Comparison of ENCODE assay signal across 8 mouse cellular contexts in genomic region chr7:44997231-44997939, GRCm38 (mm10). TPM values are rescaled to one million over a fixed set of nuclear protein-coding genes. Genes with fewer than 3 reads are reported as not detected.
A peak's percentile ranks its signal among the peaks of the same experiment; 100 is the strongest.
DNase-seq lines count a peak whose midpoint lies in the region; ATAC-seq and TF ChIP-seq lines count a peak whose summit lies in the region.

TSS of gene Irf3 (plus strand) at chr7:44997648.

- no peaks in the 10 kb centered on the region for H3K9me3 ChIP-seq in ES-E14 (ENCODE audit: control insufficient read depth, insufficient read depth, low read depth, low read length)
- no peaks in the 10 kb centered on the region for H3K9me3 ChIP-seq in forebrain, embryonic 15.5 days

- DNase-seq in ES-E14 (ENCODE audit: low read depth, low spot score), result peak; percentile 92
- peak; percentile 94 for DNase-seq in cerebellum, adult 11-12 months
- peak; percentile 93 for DNase-seq in heart, postnatal 25 days (ENCODE audit: low spot score)
- DNase-seq in layer of hippocampus, adult 18-20 months (ENCODE audit: low spot score in 2 of 2), result peak; percentile 95 to 98
- peak; percentile 98 for DNase-seq in lung, adult 2 months
- peak; percentile 92 to 95 for DNase-seq in thymus, adult 18-20 months

- TF ChIP-seq CTCF in lung, adult 2 months (IDR thresholded peaks at IDR 0.05; ENCODE audit: insufficient read depth, low read length), result no peak

- peaks cover 2 to 14% of the 10 kb centered on the region in 2 experiments; a peak in 1 of 4 replicates for H3K4me1 ChIP-seq in ES-E14 (ENCODE audit: control insufficient read depth in 2 of 2, insufficient read depth in 2 of 2, low read length in 2 of 2, poor library complexity in 1 of 2)
- peaks cover 26% of the 10 kb centered on the region for H3K4me1 ChIP-seq in forebrain, embryonic 15.5 days
- H3K4me1 ChIP-seq in lung, adult 2 months (ENCODE audit: control insufficient read depth, insufficient read depth, low read length), result peaks cover 10% of the 10 kb centered on the region; the same call in 1 of the 2 replicates

- peak within 1 kb of the TSS; percentile 47 for H3K27ac ChIP-seq in ES-E14 (ENCODE audit: insufficient read depth, low read depth, low read length, poor library complexity, severe bottlenecking)
- H3K27ac ChIP-seq in forebrain, embryonic 15.5 days (replicated peaks), result peak within 1 kb of the TSS; percentile 82

- intact Hi-C loops in heart, postnatal 25 days (cut with DNase I), result no loop called here

- peaks cover 42% of the 10 kb centered on the region for H3K36me3 ChIP-seq in ES-E14 (ENCODE audit: control insufficient read depth, insufficient read depth, low read length, poor library complexity, severe bottlenecking)
- H3K36me3 ChIP-seq in forebrain, embryonic 15.5 days, result peaks cover 23% of the 10 kb centered on the region

- no peaks in the 10 kb centered on the region for H3K27me3 ChIP-seq in forebrain, embryonic 15.5 days

- H3K9ac ChIP-seq in ES-E14 (ENCODE audit: insufficient read depth, low read depth, low read length, poor library complexity, severe bottlenecking), result peak within 1 kb of the TSS; percentile 91
- peak within 1 kb of the TSS; percentile 66 for H3K9ac ChIP-seq in forebrain, embryonic 15.5 days (replicated peaks)

- peak within 1 kb of the TSS; percentile 76 for H3K4me2 ChIP-seq in forebrain, embryonic 15.5 days (replicated peaks)

- peak; percentile 91 for ATAC-seq in forebrain, embryonic 15.5 days (replicated peaks)
- peak; percentile 88 for ATAC-seq in neutrophil, adult 5-6 weeks (ENCODE audit: extremely low read depth, insufficient number of reproducible peaks, low FRiP score, poor library complexity, severe bottlenecking)

- H3K4me3 ChIP-seq in ES-E14 (ENCODE audit: insufficient read depth in 1 of 2, low read depth in 1 of 2, low read length in 2 of 2, poor library complexity in 1 of 2, severe bottlenecking in 1 of 2), result peak within 1 kb of the TSS; percentile 85 to 92
- H3K4me3 ChIP-seq in forebrain, embryonic 15.5 days, result peak within 1 kb of the TSS; percentile 63
- H3K4me3 ChIP-seq in lung, adult 2 months (replicated peaks; ENCODE audit: extremely low read depth, low read depth, low read length), result peak within 1 kb of the TSS; percentile 94

- in situ Hi-C loops in ES-E14 (cut with MboI; ENCODE audit: low sequenced_read_pairs in 2 of 2, unreplicated experiment in 2 of 2), result no loop called here

- TF ChIP-seq POLR2A in lung, adult 2 months (IDR thresholded peaks at IDR 0.05; ENCODE audit: borderline replicate concordance, extremely low read depth, low read depth, low read length), result peak; percentile 89; the same call in 1 of the 2 replicates

- WGBS in forebrain, embryonic 15.5 days, result under 1% methylated on average over 43 of the region's 43 CpGs
- under 1% methylated on average over 43 of the region's 43 CpGs for WGBS in lung, adult 2 months

TF ChIP-seq in ES-E14, 5 proteins besides CTCF, POLR2A, EP300 and RAD21:
- TF ChIP-seq ZNF384 (IDR thresholded peaks at IDR 0.05; ENCODE audit: low read depth, low read length), result no peak
- TF ChIP-seq HCFC1 (IDR thresholded peaks at IDR 0.05; ENCODE audit: borderline replicate concordance, insufficient read depth, low read length), result peak; percentile 99

RNA-seq across cellular contexts. Expression of gene Irf3, which starts in this region (rescaled TPM):
- total RNA-seq in ES-E14 (2012; rRNA removed), result 45.9 and 68.4 TPM in 2 replicates
- 62.6 and 66.6 TPM in 2 replicates for polyA plus RNA-seq in forebrain, embryonic 15.5 days (2015; fragmentation: Nextera tagmentation; extraction: Ambion mirVana)
- 10 to 100 TPM; 28.3 to 30.9 TPM for total RNA-seq in heart, postnatal 25 days (2021)
- total RNA-seq in layer of hippocampus, adult 18-20 months (2021), result 10 to 100 TPM; 41.5 to 43.7 TPM
- polyA plus RNA-seq in lung, adult 2 months (2012; rRNA removed), result 125 and 130 TPM in 2 replicates
- 216 and 230 TPM in 2 replicates for total RNA-seq in neutrophil, adult 5-6 weeks (2017)

Comparison
In these comparisons a context has a peak if more than half of its experiments do, and no peak if none do; other contexts are left out.
1. Peak in every context shown above with its lines: DNase-seq, ATAC-seq, H3K4me3 ChIP-seq and H3K27ac ChIP-seq.